Mouse (Mus musculus) erythroblast, embryonic 14.5 days (primary cell): ENCODE data around the gene BC003965.

ENCODE experiments used
- GATA1 ChIP-seq: IDR thresholded peaks from 2 replicates; pipeline ENCODE4 v1.6.1; 2012; ENCODE audit warnings: low read length, inconsistent platforms, mixed read lengths
- TAL1 ChIP-seq: IDR thresholded peaks from 3 replicates; pipeline ENCODE4 v1.6.1; 2012; ENCODE audit warnings: low read length, inconsistent platforms, mixed read lengths

DNA sequence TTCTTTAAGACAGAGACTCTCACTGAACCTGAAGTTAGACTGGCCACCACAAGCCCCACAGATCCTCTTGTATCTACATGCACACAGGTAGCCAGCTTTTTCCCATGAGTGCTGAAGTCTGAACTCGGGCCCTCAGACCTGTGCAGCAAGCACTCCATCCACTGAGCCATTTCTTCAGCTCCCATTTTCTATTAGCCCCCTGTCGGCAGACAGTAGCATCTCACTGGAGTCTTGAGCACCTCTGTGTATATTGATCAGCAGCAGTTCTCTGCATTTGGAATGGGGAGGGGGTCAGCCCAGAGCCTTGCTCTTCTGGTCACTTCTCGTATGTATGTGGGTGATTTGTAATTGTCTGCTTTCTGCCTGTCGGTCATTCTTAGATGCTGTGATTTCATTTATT lies 44.4 kb upstream of the BC003965 start:
- TF ChIP-seq GATA1 = no peak
- TF ChIP-seq TAL1 = no peak
